Mouse (Mus musculus) E14TG2a.4 (cell line): ENCODE results near the gene Teddm3.

Experiments
- CTCF ChIP-seq: conservative IDR thresholded peaks from 2 replicates; pipeline ENCODE4 v1.5.1; 2014; ENCODE audit warnings: low read length
- NANOG ChIP-seq: IDR thresholded peaks from 2 replicates; pipeline ENCODE4 v1.6.1; 2014; ENCODE audit warnings: borderline replicate concordance, low read length, mixed read lengths
- POU5F1 ChIP-seq: IDR thresholded peaks from 2 replicates; pipeline ENCODE4 v1.6.1; 2014; ENCODE audit warnings: low read length, borderline replicate concordance

GRCm38 (mm10) chr16:21175236-21175635 lies 21.4 kb upstream of the Teddm3 start:
- TF ChIP-seq CTCF (no peak), POU5F1 (no peak), NANOG (no peak)
